Mouse (Mus musculus) kidney, adult 2 months (tissue): Measurements from ENCODE around the gene Slc50a1.

Experiments used
- CTCF ChIP-seq: fragments of 200-500 bp; conservative IDR thresholded peaks from 2 replicates; pipeline ENCODE4 v1.5.1; 2011; ENCODE audit warnings: low read depth, mild to moderate bottlenecking, control low read depth, low read length, moderate library complexity, mixed read lengths; ENCODE audit not compliant: insufficient read depth, insufficient read length
- POLR2A ChIP-seq: fragments of 200-500 bp; IDR thresholded peaks from one replicate; pipeline ENCODE4 v1.6.1; 2011; ENCODE audit warnings: low read depth, low read length, control low read depth

- TF ChIP-seq CTCF: no peak
- no peak for TF ChIP-seq POLR2A
Measured at GRCm38 (mm10) chr3:89247466-89247865, 22.9 kb downstream of the Slc50a1 start.
